30 mouse cellular contexts compared by ENCODE assay signal in the genomic region with DNA sequence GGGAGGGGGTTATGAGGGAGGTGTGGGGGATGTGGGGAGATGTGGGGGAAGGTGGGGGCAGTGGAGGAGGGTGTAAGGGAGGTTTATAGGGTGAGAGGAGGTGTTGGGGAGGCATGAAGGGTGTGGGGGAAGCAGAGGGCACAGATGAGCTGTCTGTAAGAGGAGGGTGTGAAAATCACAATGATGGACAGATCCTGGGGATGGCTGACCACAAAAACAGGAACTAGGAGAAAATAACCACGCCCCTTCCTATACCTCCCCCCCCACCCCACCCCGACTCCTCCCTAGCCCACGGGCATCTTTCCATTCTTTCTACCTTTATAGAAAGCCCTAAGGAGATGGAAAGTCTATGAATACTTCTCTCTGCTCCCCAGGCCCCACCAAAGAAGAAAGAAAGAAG. TPM values are rescaled to one million over a fixed set of nuclear protein-coding genes. Genes with fewer than 3 reads are reported as not detected.
DNase-seq lines count a peak whose midpoint lies in the region; ATAC-seq and TF ChIP-seq lines count a peak whose summit lies in the region.
"Had no signal": no experiment of that assay in that cellular context is flagged by ENCODE, and none has a peak within 500 bp of the region (broad histone marks: within the 10 kb centered on the region; RNA-seq: fewer than 3 reads in every experiment).

No protein-coding gene starts in this region.

- peaks cover 24% of the 10 kb centered on the region for H3K27me3 ChIP-seq in forebrain, embryonic 14.5 days (replicated peaks; ENCODE audit: control insufficient read depth, insufficient read depth, low read length)
- H3K27me3 ChIP-seq in forebrain, postnatal 0 days (ENCODE audit: insufficient read depth, low read length), result peaks cover 7% of the 10 kb centered on the region; the same call in 1 of the 2 replicates
- H3K27me3 ChIP-seq in CH12.LX (replicated peaks), result peaks cover 90% of the 10 kb centered on the region
- peaks cover 70% of the 10 kb centered on the region for H3K27me3 ChIP-seq in hindbrain, embryonic 13.5 days

- H3K9me3 ChIP-seq in forebrain, embryonic 14.5 days (replicated peaks; ENCODE audit: control insufficient read depth, low read length), result no peaks in the 10 kb centered on the region
- no peaks in the 10 kb centered on the region for H3K9me3 ChIP-seq in forebrain, postnatal 0 days (ENCODE audit: low read length)
- peaks cover 7% of the 10 kb centered on the region for H3K9me3 ChIP-seq in CH12.LX (replicated peaks; ENCODE audit: low read length)
- no peaks in the 10 kb centered on the region for H3K9me3 ChIP-seq in hindbrain, embryonic 13.5 days
- H3K9me3 ChIP-seq: midbrain, embryonic 10.5 days; midbrain, embryonic 15.5 days; neural tube, embryonic 15.5 days had no signal

- no peak for TF ChIP-seq EP300 in CH12.LX (IDR thresholded peaks at IDR 0.05; ENCODE audit: low read length)

- peak overlapping the region; percentile 70; the same call in 1 of the 2 replicates for H3K27ac ChIP-seq in forebrain, embryonic 14.5 days (ENCODE audit: low read depth, low read length)
- no peak overlapping the region for H3K27ac ChIP-seq in forebrain, postnatal 0 days (ENCODE audit: low read depth, low read length)
- no peak overlapping the region for H3K27ac ChIP-seq in CH12.LX (ENCODE audit: insufficient read depth, low read depth)
- no peak overlapping the region for H3K27ac ChIP-seq in hindbrain, embryonic 13.5 days
- H3K27ac ChIP-seq: hindbrain, embryonic 14.5 days; liver, embryonic 14.5 days; macrophage; midbrain, embryonic 10.5 days; midbrain, embryonic 15.5 days; neural tube, embryonic 15.5 days had no signal

- TF ChIP-seq POLR2A in CH12.LX (IDR thresholded peaks at IDR 0.05; ENCODE audit: low read depth, low read length), result no peak

- H3K36me3 ChIP-seq in forebrain, embryonic 14.5 days (ENCODE audit: control insufficient read depth, insufficient read depth, low read length), result peaks cover 15% of the 10 kb centered on the region
- peaks cover 14% of the 10 kb centered on the region for H3K36me3 ChIP-seq in forebrain, postnatal 0 days (ENCODE audit: insufficient read depth)
- no peaks in the 10 kb centered on the region for H3K36me3 ChIP-seq in CH12.LX (replicated peaks in 1 of 2; ENCODE audit: control insufficient read depth in 1 of 2, insufficient read depth in 1 of 2, low read length in 1 of 2)
- peaks cover 25% of the 10 kb centered on the region for H3K36me3 ChIP-seq in hindbrain, embryonic 13.5 days
- H3K36me3 ChIP-seq: midbrain, embryonic 15.5 days had no signal

- H3K4me1 ChIP-seq in forebrain, embryonic 14.5 days (ENCODE audit: control insufficient read depth, insufficient read depth, low read length), result peaks cover 50% of the 10 kb centered on the region
- peaks cover 5% of the 10 kb centered on the region for H3K4me1 ChIP-seq in forebrain, postnatal 0 days (ENCODE audit: insufficient read depth)
- peaks cover 5 to 9% of the 10 kb centered on the region in 2 experiments for H3K4me1 ChIP-seq in CH12.LX (ENCODE audit: control insufficient read depth in 1 of 2, insufficient read depth in 2 of 2)
- peaks cover 69% of the 10 kb centered on the region for H3K4me1 ChIP-seq in hindbrain, embryonic 13.5 days (replicated peaks)

- no peak overlapping the region for H3K4me2 ChIP-seq in forebrain, embryonic 14.5 days (ENCODE audit: low read length)
- H3K4me2 ChIP-seq in forebrain, postnatal 0 days (ENCODE audit: low read depth), result no peak overlapping the region
- 0 out of 2 replicates have a peak overlapping the region, but pooled peaks have one; percentile 26 for H3K4me2 ChIP-seq in CH12.LX (ENCODE audit: insufficient read depth, low read depth, poor library complexity, severe bottlenecking)
- H3K4me2 ChIP-seq in hindbrain, embryonic 13.5 days, result no peak overlapping the region
- H3K4me2 ChIP-seq: heart, embryonic 11.5 days; hindbrain, embryonic 14.5 days; midbrain, embryonic 15.5 days; neural tube, embryonic 15.5 days had no signal

- 49% methylated on average over 3 of the region's 3 CpGs for WGBS in forebrain, embryonic 14.5 days
- 58% methylated on average over 3 of the region's 3 CpGs for WGBS in forebrain, postnatal 0 days
- 60% methylated on average over 3 of the region's 3 CpGs for WGBS in hindbrain, embryonic 13.5 days

- no peak for ATAC-seq in forebrain, embryonic 14.5 days
- no peak for ATAC-seq in forebrain, postnatal 0 days
- peak; percentile 85 for ATAC-seq in granulocyte monocyte progenitor cell, adult 5-6 weeks (replicated peaks; ENCODE audit: poor library complexity, severe bottlenecking)
- ATAC-seq in hindbrain, embryonic 13.5 days (ENCODE audit: low FRiP score), result no peak
- ATAC-seq: activated CD4-positive, CD25-positive, alpha-beta regulatory T cell, adult 4 months; inflammation-experienced regulatory T-cells, adult 6 months; midbrain, embryonic 15.5 days had no signal

- H3K4me3 ChIP-seq in forebrain, embryonic 14.5 days (ENCODE audit: low read depth, low read length), result no peak overlapping the region
- no peak overlapping the region for H3K4me3 ChIP-seq in forebrain, postnatal 0 days (ENCODE audit: low read depth, low read length)
- H3K4me3 ChIP-seq in CH12.LX (replicated peaks in 1 of 3; ENCODE audit: low read depth in 2 of 3, low read length in 2 of 3, poor library complexity in 1 of 3), result no peak overlapping the region
- H3K4me3 ChIP-seq in hindbrain, embryonic 13.5 days, result no peak overlapping the region
- H3K4me3 ChIP-seq: midbrain, embryonic 10.5 days; midbrain, embryonic 15.5 days; neural tube, embryonic 15.5 days had no signal

- in situ Hi-C loops in CH12.LX (cut with MboI; ENCODE audit: low pct_ligation_motif_present, low pct_unique_long_range_greater_than_20kb, low sequenced_read_pairs), result no loop called here

- H3K9ac ChIP-seq in forebrain, embryonic 14.5 days (ENCODE audit: low read length), result no peak overlapping the region
- no peak overlapping the region for H3K9ac ChIP-seq in forebrain, postnatal 0 days
- no peak overlapping the region for H3K9ac ChIP-seq in CH12.LX (ENCODE audit: insufficient read depth, low read depth)
- H3K9ac ChIP-seq in hindbrain, embryonic 13.5 days, result no peak overlapping the region
- H3K9ac ChIP-seq: hindbrain, embryonic 14.5 days; liver, embryonic 14.5 days; midbrain, embryonic 15.5 days; neural tube, embryonic 15.5 days had no signal

- no peak for TF ChIP-seq RAD21 in CH12.LX (IDR thresholded peaks at IDR 0.05; ENCODE audit: low read depth, low read length)

- no peak for TF ChIP-seq CTCF in forebrain, postnatal 0 days (IDR thresholded peaks at IDR 0.05; ENCODE audit: low read depth)
- no peak for TF ChIP-seq CTCF in CH12.LX (conservative IDR thresholded peaks at IDR 0.05 in 1 of 2, IDR thresholded peaks at IDR 0.05 in 1 of 2; ENCODE audit: low read depth in 2 of 2, low read length in 2 of 2)

- no peaks in the 10 kb centered on the region for H3K79me2 ChIP-seq in CH12.LX (replicated peaks; ENCODE audit: control insufficient read depth, extremely low read depth, insufficient read depth, poor library complexity, severe bottlenecking)

- DNase-seq in forebrain, embryonic 14.5 days (ENCODE audit: low spot score), result no peak
- no peak for DNase-seq in forebrain, postnatal 0 days
- DNase-seq in 416B (ENCODE audit: low read depth) (peak; percentile 69), CH12.LX (ENCODE audit: extremely low read depth) (no peak)
- DNase-seq in gastrocnemius, postnatal 25 days, result no peak
- DNase-seq: adrenal gland, adult 2 months; adrenal gland, postnatal 36 days; gastrocnemius, postnatal 10 days; heart, adult 18-20 months; heart, postnatal 36 days; liver; lung, adult 2 months; right cerebral cortex, postnatal 14 days; thymus, postnatal 14 days had no signal

- dilution Hi-C loops in CH12.LX (cut with MboI; ENCODE audit: extremely low pct_ligation_motif_present, extremely low pct_unique_long_range_greater_than_20kb, low sequenced_read_pairs), result no loop called here

TF ChIP-seq in CH12.LX, 34 proteins besides CTCF, POLR2A, EP300 and RAD21 (continues in another document):
- TF ChIP-seq HCFC1 (IDR thresholded peaks at IDR 0.05; ENCODE audit: low read depth, low read length) (no peak), TBP (conservative IDR thresholded peaks at IDR 0.05; ENCODE audit: low read depth, low read length) (no peak), JUND (conservative IDR thresholded peaks at IDR 0.05; ENCODE audit: low read depth, low read length) (no peak), E2F4 (IDR thresholded peaks at IDR 0.05; ENCODE audit: insufficient replicate concordance, low read depth, low read length) (no peak), JUN (IDR thresholded peaks at IDR 0.05; ENCODE audit: insufficient read depth, low read depth, low read length) (no peak), CHD2 (IDR thresholded peaks at IDR 0.05; ENCODE audit: low read length) (no peak), ZNF384 (IDR thresholded peaks at IDR 0.05; ENCODE audit: low read depth, low read length) (no peak), POLR2AphosphoS2 (IDR thresholded peaks at IDR 0.05; ENCODE audit: low read depth, low read length) (no peak), ELF1 (IDR thresholded peaks at IDR 0.05; ENCODE audit: low read depth, low read length) (no peak)

RNA-seq across cellular contexts. Expression of a gene that starts 35.9 kb away (rescaled TPM):
- polyA plus RNA-seq in forebrain, embryonic 14.5 days (2014; fragmentation: Nextera tagmentation; extraction: Ambion mirVana), result 5.6 and 6.4 TPM in 2 replicates
- total RNA-seq in forebrain, postnatal 0 days (2014; rRNA removed), result 50.1 and 70.7 TPM in 2 replicates
- 8.9 and 12.0 TPM in 2 replicates for polyA plus RNA-seq in forebrain, postnatal 0 days (2015; fragmentation: Nextera tagmentation; extraction: Ambion mirVana)
- total RNA-seq in CH12.LX (2012; rRNA removed) (0.08 TPM in 2 replicates), CH12.LX (2014; rRNA removed) (not detected in 2 replicates)
- polyA plus RNA-seq in CH12.LX (2012; ENCODE audit: insufficient read length, low read depth), result 0.09 and 0.12 TPM in 2 replicates
- total RNA-seq in granulocyte monocyte progenitor cell, adult 5-6 weeks (2014; fragmentation: Nextera tagmentation), result not detected in 2 replicates
- total RNA-seq in granulocyte monocyte progenitor cell, adult 5-6 weeks (2017), result not detected in 2 replicates
- polyA plus RNA-seq in hindbrain, embryonic 13.5 days (2015; fragmentation: Nextera tagmentation; extraction: Ambion mirVana), result 6.0 and 7.0 TPM in 2 replicates
- total RNA-seq in gastrocnemius, postnatal 25 days (2021), result under 1 TPM; 0.43 to 0.49 TPM
- polyA plus RNA-seq: activated CD4-positive, CD25-positive, alpha-beta regulatory T cell, adult 4 months; inflammation-experienced regulatory T-cells, adult 6 months had no signal

RNA-seq across cellular contexts. Expression of a gene that starts 40.0 kb away (rescaled TPM):
- polyA plus RNA-seq in forebrain, embryonic 14.5 days (2014; fragmentation: Nextera tagmentation; extraction: Ambion mirVana), result 0.40 TPM in 1 of 2 replicates, not detected in the other
- 0.38 TPM in 1 of 2 replicates, not detected in the other for total RNA-seq in forebrain, postnatal 0 days (2014; rRNA removed)
- polyA plus RNA-seq in forebrain, postnatal 0 days (2015; fragmentation: Nextera tagmentation; extraction: Ambion mirVana), result 0.25 TPM in 1 of 2 replicates, not detected in the other
- total RNA-seq in CH12.LX (2012; rRNA removed) (0.17 TPM in 1 of 2 replicates, not detected in the other), CH12.LX (2014; rRNA removed) (not detected in 2 replicates)
- polyA plus RNA-seq in CH12.LX (2012; ENCODE audit: insufficient read length, low read depth), result 0.30 and 0.50 TPM in 2 replicates
- total RNA-seq in granulocyte monocyte progenitor cell, adult 5-6 weeks (2014; fragmentation: Nextera tagmentation), result not detected in 2 replicates
- 0.22 TPM in 1 of 2 replicates, not detected in the other for total RNA-seq in granulocyte monocyte progenitor cell, adult 5-6 weeks (2017)
- 0.96 and 1.2 TPM in 2 replicates for polyA plus RNA-seq in hindbrain, embryonic 13.5 days (2015; fragmentation: Nextera tagmentation; extraction: Ambion mirVana)
- total RNA-seq in gastrocnemius, postnatal 25 days (2021), result not detected
- total RNA-seq: gastrocnemius, postnatal 10 days; heart, adult 18-20 months; heart, postnatal 36 days had no signal
- polyA plus RNA-seq: activated CD4-positive, CD25-positive, alpha-beta regulatory T cell, adult 4 months; embryonic facial prominence, embryonic 11.5 days; inflammation-experienced regulatory T-cells, adult 6 months; kidney, adult 2 months; limb, embryonic 11.5 days; macrophage; small intestine, adult 2 months; urinary bladder, adult 2 months had no signal

Comparison
In these comparisons a context has a peak if more than half of its experiments do, and no peak if none do; other contexts are left out.
1. RNA of a gene that starts 35.9 kb away (total RNA-seq): 50.1 to 70.7 TPM in forebrain, postnatal 0 days; 0.43 to 0.49 TPM in gastrocnemius, postnatal 25 days, 0.08 TPM in CH12.LX and not detected in granulocyte monocyte progenitor cell, adult 5-6 weeks; every median in the first group is over 10 times any median in the second.